12 mouse cellular contexts compared by ENCODE assay signal in genomic region chr6:97795175-97795574, GRCm38 (mm10).
"Had no signal": no experiment of that assay in that cellular context is flagged by ENCODE, and none has a peak within 500 bp of the region (broad histone marks: within the 10 kb centered on the region; RNA-seq: fewer than 3 reads in every experiment).

No protein-coding gene starts in this region.

- DNase-seq: lung, adult 18-20 months; lung, embryonic 14.5 days; lung, postnatal 10 days; lung, postnatal 4 days; midbrain, embryonic 14.5 days; retina, postnatal 1 day; right cerebral cortex, adult 18-20 months; right cerebral cortex, postnatal 14 days; spleen, adult 18-20 months; thymus, adult 18-20 months; thymus, postnatal 14 days; thymus, postnatal 36 days had no signal
